Mouse (Mus musculus): ENCODE data around the gene Trp53i13.

DNA sequence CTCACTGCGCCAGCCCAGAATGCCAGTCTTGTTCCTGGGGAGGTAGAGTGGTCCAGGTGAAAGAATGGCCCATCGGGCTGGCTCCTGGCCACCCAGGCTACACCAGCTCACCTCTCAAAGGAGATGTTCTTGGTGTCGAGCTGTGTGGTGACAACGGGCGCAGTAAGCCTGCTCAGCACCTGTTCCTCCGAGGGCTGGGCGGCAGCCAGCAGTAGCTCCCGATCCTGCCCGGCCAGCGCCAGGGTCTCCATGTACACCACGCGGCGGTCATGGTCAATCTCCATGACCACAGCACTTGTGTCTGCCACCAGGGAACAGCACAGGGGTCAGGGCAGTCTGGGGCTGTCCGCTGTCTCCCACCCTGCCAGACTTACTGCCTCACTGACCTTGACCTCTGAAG is 39.6 kb downstream of the Trp53i13 start:
- no peak for TF ChIP-seq EP300 (IDR thresholded peaks at IDR 0.05; ENCODE audit: insufficient read depth, low read depth, low read length)
- no peak for TF ChIP-seq POLR2A (IDR thresholded peaks at IDR 0.05; ENCODE audit: insufficient read depth, low read depth, low read length)
- TF ChIP-seq CTCF (IDR thresholded peaks at IDR 0.05) = no peak

All from heart, adult 2 months (tissue).